Mouse (Mus musculus) neutrophil, adult 5-6 weeks (primary cell): Measurements from ENCODE around the gene Cap2. TPM values are rescaled to one million over a fixed set of nuclear protein-coding genes. Genes with fewer than 3 reads are reported as not detected.

Source experiments
- ATAC-seq: fragments of 151-379, 151-347 bp; 2 replicates; pipeline ENCODE4 v1.8.0; 2017; ENCODE audit warnings: mild to moderate bottlenecking, moderate TSS enrichment; ENCODE audit not compliant: insufficient number of reproducible peaks, poor library complexity, low FRiP score, severe bottlenecking; ENCODE audit errors: extremely low read depth
- total RNA-seq: library from RNA; stranded (forward); fragments of 200-1000 nt; gene quantifications from 2 replicates; pipeline ENCODE4 v1.2.3, GENCODE M21; 2017

Cap2 gene
- total RNA-seq, 1 experiment from 2014 or later, result 0.23 TPM

- ATAC-seq, result no peak
Measured at GRCm38 (mm10) chr13:46523235-46523634, 21.6 kb downstream of the Cap2 start.

GRCm38 (mm10) chr13:46523712-46524111 is 22.1 kb downstream of the Cap2 start:
- no peak for ATAC-seq

- ATAC-seq, result no peak
Measured at GRCm38 (mm10) chr13:46525295-46526255, 23.9 kb downstream of the Cap2 start.

- ATAC-seq, result no peak
Measured at GRCm38 (mm10) chr13:46526645-46527044, 25.0 kb downstream of the Cap2 start.

- no peak for ATAC-seq
Measured at GRCm38 (mm10) chr13:46527340-46527739, 25.7 kb downstream of the Cap2 start.

GRCm38 (mm10) chr13:46529037-46529436 is 27.4 kb downstream of the Cap2 start:
- ATAC-seq, result no peak

GRCm38 (mm10) chr13:46530546-46530945 is 28.9 kb downstream of the Cap2 start:
- ATAC-seq, result no peak

GRCm38 (mm10) chr13:46531676-46532075 is 30.0 kb downstream of the Cap2 start:
- no peak for ATAC-seq

GRCm38 (mm10) chr13:46532276-46532675 is 30.6 kb downstream of the Cap2 start:
- no peak for ATAC-seq

GRCm38 (mm10) chr13:46533342-46534129 is 31.9 kb downstream of the Cap2 start:
- ATAC-seq, result no peak

GRCm38 (mm10) chr13:46534171-46534968 is 32.7 kb downstream of the Cap2 start:
- ATAC-seq, result no peak

- ATAC-seq, result no peak
Measured at GRCm38 (mm10) chr13:46534969-46535785, 33.5 kb downstream of the Cap2 start.

- no peak for ATAC-seq
Measured at GRCm38 (mm10) chr13:46539284-46539683, 37.6 kb downstream of the Cap2 start.

GRCm38 (mm10) chr13:46540943-46541342 is 39.3 kb downstream of the Cap2 start:
- no peak for ATAC-seq

- no peak for ATAC-seq
Measured at GRCm38 (mm10) chr13:46542782-46543181, 41.1 kb downstream of the Cap2 start.

GRCm38 (mm10) chr13:46544608-46545007 is 43.0 kb downstream of the Cap2 start:
- no peak for ATAC-seq

- no peak for ATAC-seq
Measured at GRCm38 (mm10) chr13:46545081-46545480, 43.4 kb downstream of the Cap2 start.

- no peak for ATAC-seq
Measured at GRCm38 (mm10) chr13:46546846-46547245, 45.2 kb downstream of the Cap2 start.
